In genomic region chr9:67170759-67171158, GRCm38 (mm10) we compare ENCODE assay signal across 12 mouse cellular contexts.
DNase-seq lines count a peak whose midpoint lies in the region; ATAC-seq lines count a peak whose summit lies in the region.
"Had no signal": no experiment of that assay in that cellular context is flagged by ENCODE, and none has a peak within 500 bp of the region (broad histone marks: within the 10 kb centered on the region; RNA-seq: fewer than 3 reads in every experiment).

No protein-coding gene starts in this region.

- H3K9ac ChIP-seq in lung, embryonic 15.5 days: no peak overlapping the region
- H3K9ac ChIP-seq in heart, embryonic 11.5 days (ENCODE audit: low read depth, low read length): peak overlapping the region; percentile 39; the same call in 1 of the 2 replicates
- no peak overlapping the region for H3K9ac ChIP-seq in hindbrain, embryonic 14.5 days
- no peak overlapping the region for H3K9ac ChIP-seq in forebrain, embryonic 14.5 days (ENCODE audit: low read length)
- H3K9ac ChIP-seq: neural tube, embryonic 15.5 days had no signal

- H3K27ac ChIP-seq in lung, embryonic 15.5 days: peak overlapping the region; percentile 51
- H3K27ac ChIP-seq in heart, embryonic 11.5 days (ENCODE audit: low read depth, low read length): peak overlapping the region; percentile 42
- no peak overlapping the region for H3K27ac ChIP-seq in hindbrain, embryonic 14.5 days
- no peak overlapping the region for H3K27ac ChIP-seq in forebrain, embryonic 14.5 days (ENCODE audit: low read depth, low read length)
- H3K27ac ChIP-seq: neural tube, embryonic 15.5 days had no signal

- peaks cover 13% of the 10 kb centered on the region for H3K4me1 ChIP-seq in lung, embryonic 15.5 days
- H3K4me1 ChIP-seq in heart, embryonic 11.5 days (ENCODE audit: control insufficient read depth, insufficient read depth, low read length): peaks cover 20% of the 10 kb centered on the region
- no peaks in the 10 kb centered on the region for H3K4me1 ChIP-seq in hindbrain, embryonic 14.5 days (replicated peaks; ENCODE audit: control insufficient read depth, insufficient read depth, low read length)
- no peaks in the 10 kb centered on the region for H3K4me1 ChIP-seq in forebrain, embryonic 14.5 days (ENCODE audit: control insufficient read depth, insufficient read depth, low read length)
- H3K4me1 ChIP-seq: neural tube, embryonic 15.5 days had no signal

- no peaks in the 10 kb centered on the region for H3K27me3 ChIP-seq in lung, embryonic 15.5 days
- H3K27me3 ChIP-seq in heart, embryonic 11.5 days (ENCODE audit: control insufficient read depth, insufficient read depth, low read length): no peaks in the 10 kb centered on the region
- no peaks in the 10 kb centered on the region for H3K27me3 ChIP-seq in hindbrain, embryonic 14.5 days (ENCODE audit: control insufficient read depth, insufficient read depth, low read length)
- H3K27me3 ChIP-seq in forebrain, embryonic 14.5 days (replicated peaks; ENCODE audit: control insufficient read depth, insufficient read depth, low read length): no peaks in the 10 kb centered on the region
- H3K27me3 ChIP-seq: neural tube, embryonic 15.5 days; Patski had no signal

- DNase-seq in lung, postnatal 14 days: no peak
- peak; percentile 42 for DNase-seq in liver
- no peak for DNase-seq in hindbrain, embryonic 14.5 days (ENCODE audit: low spot score)
- no peak for DNase-seq in forebrain, embryonic 14.5 days (ENCODE audit: low spot score)
- DNase-seq: cerebellum, adult 9-11 months; kidney, adult 18-20 months; right cerebral cortex, postnatal 14 days had no signal

- no peak overlapping the region for H3K4me3 ChIP-seq in lung, embryonic 15.5 days
- no peak overlapping the region for H3K4me3 ChIP-seq in heart, embryonic 11.5 days (ENCODE audit: low read depth, low read length)
- H3K4me3 ChIP-seq in hindbrain, embryonic 14.5 days (replicated peaks; ENCODE audit: low read length): no peak overlapping the region
- H3K4me3 ChIP-seq in forebrain, embryonic 14.5 days (ENCODE audit: low read depth, low read length): no peak overlapping the region
- H3K4me3 ChIP-seq: neural tube, embryonic 15.5 days had no signal

- peaks cover 9% of the 10 kb centered on the region; the same call in 1 of the 2 replicates for H3K9me3 ChIP-seq in lung, embryonic 15.5 days
- H3K9me3 ChIP-seq in heart, embryonic 11.5 days (replicated peaks; ENCODE audit: control insufficient read depth, low read length): 0 out of 2 replicates have a peak, but pooled peaks cover 2% of the 10 kb centered on the region
- no peaks in the 10 kb centered on the region for H3K9me3 ChIP-seq in hindbrain, embryonic 14.5 days (ENCODE audit: control insufficient read depth, low read length)
- H3K9me3 ChIP-seq in forebrain, embryonic 14.5 days (replicated peaks; ENCODE audit: control insufficient read depth, low read length): 0 out of 2 replicates have a peak, but pooled peaks cover 8% of the 10 kb centered on the region
- H3K9me3 ChIP-seq: neural tube, embryonic 15.5 days had no signal

- H3K4me2 ChIP-seq in lung, embryonic 15.5 days: no peak overlapping the region; the same call in 1 of the 2 replicates
- peak overlapping the region; percentile 29 for H3K4me2 ChIP-seq in heart, embryonic 11.5 days
- no peak overlapping the region for H3K4me2 ChIP-seq in hindbrain, embryonic 14.5 days (replicated peaks)
- no peak overlapping the region for H3K4me2 ChIP-seq in forebrain, embryonic 14.5 days (ENCODE audit: low read length)
- H3K4me2 ChIP-seq: neural tube, embryonic 15.5 days had no signal

- WGBS in lung, embryonic 15.5 days: 31% methylated on average over 8 of the region's 8 CpGs
- WGBS in heart, embryonic 11.5 days (ENCODE audit: insufficient replicate concordance): 12% methylated on average over 8 of the region's 8 CpGs
- WGBS in hindbrain, embryonic 14.5 days: 78% methylated on average over 8 of the region's 8 CpGs
- WGBS in forebrain, embryonic 14.5 days: 91% methylated on average over 8 of the region's 8 CpGs

- no peaks in the 10 kb centered on the region for H3K36me3 ChIP-seq in lung, embryonic 15.5 days
- H3K36me3 ChIP-seq in heart, embryonic 11.5 days (ENCODE audit: control insufficient read depth, insufficient read depth, low read length): no peaks in the 10 kb centered on the region
- H3K36me3 ChIP-seq in hindbrain, embryonic 14.5 days (replicated peaks; ENCODE audit: control insufficient read depth, insufficient read depth): no peaks in the 10 kb centered on the region
- H3K36me3 ChIP-seq in forebrain, embryonic 14.5 days (ENCODE audit: control insufficient read depth, insufficient read depth, low read length): no peaks in the 10 kb centered on the region
- H3K36me3 ChIP-seq: neural tube, embryonic 15.5 days had no signal

- peak; percentile 88 for ATAC-seq in lung, embryonic 15.5 days (ENCODE audit: borderline replicate concordance, extremely low read depth, low FRiP score, low TSS enrichment)
- ATAC-seq in heart, embryonic 11.5 days (replicated peaks; ENCODE audit: insufficient number of reproducible peaks, low FRiP score, low TSS enrichment): no peak
- ATAC-seq in megakaryocyte progenitor cell, adult 5-6 weeks (replicated peaks; ENCODE audit: poor library complexity): peak; percentile 57
- ATAC-seq in hindbrain, embryonic 14.5 days (ENCODE audit: low FRiP score): no peak
- no peak for ATAC-seq in forebrain, embryonic 14.5 days
- ATAC-seq: Patski had no signal

Comparison
In these comparisons a context has a peak if more than half of its experiments do, and no peak if none do; other contexts are left out.
1. ATAC-seq: peak in lung, embryonic 15.5 days (single experiment) and megakaryocyte progenitor cell, adult 5-6 weeks (single experiment); none in heart, embryonic 11.5 days (single experiment), hindbrain, embryonic 14.5 days (single experiment) and forebrain, embryonic 14.5 days (single experiment).
2. H3K27ac ChIP-seq: peak in lung, embryonic 15.5 days (single experiment) and heart, embryonic 11.5 days (single experiment); none in hindbrain, embryonic 14.5 days (single experiment) and forebrain, embryonic 14.5 days (single experiment).